Mouse (Mus musculus) olfactory bulb, adult 2 months (tissue): Measurements from ENCODE around the gene Hist1h4n.
"Not testable (repeated sequence)": the region's sequence is repeated elsewhere in the genome, so short reads cannot be mapped to it uniquely, and the experiment has no call there.

Source experiments
- CTCF ChIP-seq: fragments of 200-500 bp; IDR thresholded peaks from 2 replicates; pipeline ENCODE4 v1.5.1; 2012; ENCODE audit warnings: low read depth, mild to moderate bottlenecking, low read length, moderate library complexity; ENCODE audit not compliant: insufficient read depth
- POLR2A ChIP-seq: fragments of 200-500 bp; IDR thresholded peaks from 2 replicates; pipeline ENCODE4 v1.6.1; 2012; ENCODE audit warnings: mild to moderate bottlenecking, low read depth, low read length, moderate library complexity; ENCODE audit not compliant: insufficient read depth

GRCm38 (mm10) chr13:21865503-21865902 is 33.5 kb upstream of the Hist1h4n start:
- not testable (repeated sequence) for TF ChIP-seq CTCF, POLR2A
